Mouse (Mus musculus) ovary, adult 18-20 months (tissue): ENCODE measurements at regions not wholly inside any gene's neighbourhood (a gene's known extent, or its start where the extent isn't known, plus 50 kb on each side); places are given as distances from the start of the nearest gene placed in this dataset.
"Not testable (repeated sequence)": the region's sequence is repeated elsewhere in the genome, so short reads cannot be mapped to it uniquely, and the experiment has no call there.

ENCODE experiments used
- DNase-seq: peaks from one replicate; pipeline ENCODE4 v3.0.0; 2022; ENCODE audit warnings: low spot score, mixed read lengths

DNA sequence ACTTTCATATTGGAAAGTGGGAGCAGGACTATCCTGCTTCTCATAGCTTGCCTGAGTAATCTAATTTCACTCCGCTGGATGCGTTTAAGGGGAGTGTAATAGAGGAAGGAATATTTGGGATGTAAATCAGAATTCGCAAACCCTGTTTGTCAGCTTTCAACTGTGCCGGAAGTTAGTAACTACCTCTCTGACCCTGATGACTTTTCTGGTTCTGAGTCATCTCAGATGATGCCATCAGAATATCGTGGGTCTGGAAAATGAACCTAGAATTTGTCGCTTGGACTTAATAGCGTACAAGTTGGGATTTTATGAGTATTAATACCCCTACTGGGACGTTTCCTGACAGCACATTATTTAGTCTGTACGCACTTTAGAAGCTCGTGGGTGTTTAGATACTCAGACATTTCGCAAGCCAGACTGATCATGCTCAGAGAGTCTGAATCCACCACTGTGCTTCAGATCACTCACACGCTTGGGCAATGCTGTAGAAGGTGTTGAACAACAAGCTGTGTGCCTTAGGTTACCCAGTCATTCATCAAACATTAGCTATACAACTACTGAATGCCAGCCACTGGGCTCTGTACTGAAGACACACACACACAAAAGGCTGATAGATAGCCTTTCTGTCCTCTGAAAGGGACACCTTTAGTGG is 131.1 kb downstream of the Phlda1 start:
- no peak for DNase-seq

- no peak for DNase-seq
Observed at GRCm38 (mm10) chr10:111639866-111640265, 133.8 kb downstream of the Phlda1 start.

GRCm38 (mm10) chr10:111642683-111643082 is 136.6 kb downstream of the Phlda1 start:
- DNase-seq: no peak

GRCm38 (mm10) chr10:111653773-111654172 is 147.7 kb downstream of the Phlda1 start:
- DNase-seq: not testable (repeated sequence)

DNA sequence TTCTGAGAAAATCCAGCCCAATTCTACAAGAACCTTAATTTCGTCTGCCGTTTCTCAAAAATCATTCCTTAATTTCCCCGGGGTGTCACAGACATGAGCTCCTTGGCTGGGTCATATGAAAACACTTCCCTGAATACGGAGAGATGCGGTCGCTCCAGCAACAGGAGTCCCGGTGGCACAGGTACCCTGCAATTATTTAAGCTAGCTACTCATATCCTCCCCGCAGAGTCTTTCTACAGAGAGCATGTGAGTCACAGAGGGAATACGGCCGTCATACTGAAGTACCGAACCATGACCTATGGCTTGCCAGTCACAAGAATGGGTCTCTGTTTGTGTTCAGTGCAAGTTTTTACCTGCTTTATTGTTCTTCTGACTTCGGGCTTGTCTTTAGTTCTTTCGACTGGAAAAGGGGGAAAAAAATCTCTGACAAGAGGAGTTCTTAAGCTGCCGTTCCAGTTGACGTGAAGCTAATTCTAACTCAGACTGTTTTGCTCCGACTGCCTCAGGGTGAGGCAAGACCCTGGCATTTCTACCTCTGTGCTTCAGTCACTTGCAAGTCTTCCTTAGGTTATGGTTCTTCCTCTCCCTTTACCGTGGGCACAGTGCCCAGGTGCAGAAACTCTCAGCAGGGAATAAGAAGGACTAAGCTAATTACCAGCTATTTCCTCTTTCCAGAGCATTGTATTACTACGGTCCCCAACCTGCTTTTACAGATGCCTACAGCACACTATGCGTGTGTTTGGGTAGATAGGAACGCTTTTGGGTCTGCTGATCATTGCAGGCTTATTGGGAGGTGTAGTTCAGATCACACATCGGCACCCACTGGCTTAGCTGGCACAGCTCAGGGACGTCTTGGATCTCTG is 148.5 kb downstream of the Phlda1 start:
- DNase-seq: no peak

GRCm38 (mm10) chr10:111658828-111659227 is 152.7 kb downstream of the Phlda1 start:
- no peak for DNase-seq

- DNase-seq: no peak
Observed at GRCm38 (mm10) chr10:111662665-111663064, 156.6 kb downstream of the Phlda1 start.

DNA sequence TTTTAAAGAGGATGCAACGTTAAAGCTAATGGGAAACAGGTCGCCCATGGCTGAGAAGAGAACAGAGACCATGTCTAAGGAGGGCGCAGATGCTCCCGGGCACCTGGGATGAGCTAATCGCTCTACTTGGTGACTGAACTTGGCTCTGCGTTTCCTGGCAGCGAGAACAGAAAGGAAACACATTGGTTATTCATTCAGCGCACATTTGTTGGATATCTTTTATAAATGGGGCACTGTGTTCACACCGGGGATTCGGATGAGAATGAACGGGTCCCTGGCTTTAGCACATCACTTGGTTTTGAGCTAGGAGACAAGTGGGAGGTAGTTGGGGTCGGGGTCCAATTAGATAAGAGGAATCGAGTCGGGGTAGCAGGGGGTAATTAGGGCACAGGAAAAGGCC is 159.7 kb downstream of the Phlda1 start:
- DNase-seq: no peak

GRCm38 (mm10) chr10:111666963-111667362 is 160.9 kb downstream of the Phlda1 start:
- DNase-seq: no peak

- no peak for DNase-seq
Observed at GRCm38 (mm10) chr10:111668639-111669038, 162.6 kb downstream of the Phlda1 start.

- no peak for DNase-seq
Observed at GRCm38 (mm10) chr10:111669658-111670057, 163.6 kb downstream of the Phlda1 start.

DNA sequence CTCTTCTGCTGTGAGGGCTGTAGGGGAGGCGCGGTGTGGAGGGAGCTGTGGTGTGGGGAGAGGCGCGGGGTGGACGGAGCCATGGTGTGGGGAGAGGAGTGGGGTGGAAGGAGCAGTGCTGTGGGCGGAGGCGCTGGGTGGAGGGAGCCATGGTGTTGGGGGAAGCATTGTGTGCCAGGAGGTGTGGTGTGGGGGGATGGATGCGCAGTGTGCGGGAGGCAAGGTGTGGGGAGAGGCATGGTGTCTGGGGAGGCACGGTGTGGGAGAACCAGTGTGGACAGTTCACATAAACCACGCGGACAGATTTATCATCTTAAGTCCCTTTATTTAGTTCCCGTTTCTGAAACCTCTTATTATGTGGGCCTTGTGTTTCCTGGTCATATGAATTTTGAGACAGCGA is 164.6 kb downstream of the Phlda1 start:
- DNase-seq: no peak

GRCm38 (mm10) chr10:111672454-111673316 is 166.6 kb downstream of the Phlda1 start:
- no peak for DNase-seq

DNA sequence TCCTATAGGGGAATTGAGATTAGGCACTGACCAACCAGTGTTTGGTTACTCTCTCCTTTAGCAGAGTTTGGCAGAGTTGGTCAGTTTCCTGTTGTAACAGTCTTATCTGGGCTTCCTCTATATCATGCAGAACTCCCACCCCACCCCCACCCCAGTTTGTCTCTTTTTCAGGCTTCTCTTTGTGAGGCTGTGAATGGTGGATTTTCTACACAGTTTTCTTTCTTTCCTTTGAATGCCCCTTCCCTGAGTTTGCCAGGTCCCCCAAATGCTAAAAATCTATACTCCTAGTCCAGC is 167.2 kb downstream of the Phlda1 start:
- DNase-seq: no peak

GRCm38 (mm10) chr10:111676255-111676654 is 170.2 kb downstream of the Phlda1 start:
- DNase-seq: no peak

DNA sequence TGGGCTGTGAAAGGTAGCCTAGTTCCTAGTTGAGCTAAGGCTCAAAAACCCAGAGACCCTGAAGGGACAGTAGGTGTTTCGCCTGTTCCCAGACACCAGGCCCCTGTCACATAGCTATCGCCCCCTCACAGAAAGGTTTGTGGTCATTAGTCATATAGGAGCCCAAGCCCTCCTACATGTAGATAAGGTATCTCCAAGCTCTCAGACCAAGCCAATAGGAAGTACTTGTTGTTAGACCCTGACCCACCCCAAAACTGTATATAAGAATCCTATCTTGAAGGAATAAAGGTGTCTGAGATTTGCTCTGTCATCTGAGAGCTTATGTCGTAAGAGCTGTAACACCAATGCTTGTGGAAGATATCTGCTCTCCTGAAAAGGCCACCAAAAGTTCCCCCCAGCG is 174.8 kb downstream of the Phlda1 start:
- no peak for DNase-seq

DNA sequence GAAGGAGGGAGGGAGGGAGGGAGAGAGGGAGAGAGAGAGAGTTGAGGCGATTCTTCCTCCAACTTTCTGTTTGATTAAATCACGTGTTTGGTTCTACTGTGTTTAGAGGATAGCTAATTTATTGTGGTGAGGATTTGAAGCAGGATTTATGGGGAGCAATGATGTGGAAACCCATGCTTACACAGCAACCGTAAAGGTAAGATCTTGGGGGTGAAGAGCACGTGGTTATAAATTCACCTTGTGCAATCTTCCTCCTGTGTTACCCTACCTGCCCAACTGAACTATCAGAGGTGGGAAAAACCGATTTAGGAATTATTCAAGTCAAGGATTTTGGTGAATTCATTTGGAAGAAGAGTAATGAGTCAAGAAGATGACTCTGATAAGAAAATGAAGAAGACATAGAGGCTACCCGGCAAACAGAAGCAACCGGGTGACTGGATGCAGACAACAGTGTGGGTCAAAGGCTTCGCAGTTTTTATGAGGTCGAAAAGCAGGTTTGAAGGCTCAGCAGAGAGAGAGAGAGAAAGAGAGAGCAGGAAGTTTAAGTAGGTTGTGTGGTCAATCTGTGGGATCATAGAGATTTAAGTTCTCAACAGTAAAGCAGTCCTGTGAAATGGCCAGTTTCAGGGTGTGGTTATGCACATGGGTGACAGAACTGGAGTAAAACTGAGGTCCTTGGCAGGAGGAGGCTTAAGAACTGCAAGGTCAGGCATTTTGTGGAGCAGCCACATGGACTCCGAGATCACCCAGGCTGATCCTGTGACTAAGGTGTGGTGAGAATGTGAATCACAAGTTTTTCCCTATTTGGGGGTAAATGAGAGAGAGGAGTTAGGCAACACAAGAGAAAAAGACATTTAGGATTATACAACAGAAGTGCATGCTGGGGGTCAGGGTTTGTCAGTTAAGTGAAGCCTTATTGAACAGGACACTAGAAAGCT is 178.6 kb downstream of the Phlda1 start:
- DNase-seq: no peak

GRCm38 (mm10) chr10:111686585-111686984 is 180.5 kb downstream of the Phlda1 start:
- no peak for DNase-seq

GRCm38 (mm10) chr10:111689587-111689986 is 183.5 kb downstream of the Phlda1 start:
- DNase-seq: peak; percentile 42

GRCm38 (mm10) chr10:111693762-111694161 is 187.7 kb downstream of the Phlda1 start:
- no peak for DNase-seq
